Mouse (Mus musculus) heart, adult 2 months (tissue): ENCODE measurements around the gene Creld1. TPM values are rescaled to one million over a fixed set of nuclear protein-coding genes. Genes with fewer than 3 reads are reported as not detected.

Experiments
- DNase-seq, 2 experiments: peaks; one replicate each; pipeline ENCODE4 v3.0.0; 2021
- H3K27ac ChIP-seq: fragments of 200-600 bp; 2 replicates; pipeline ENCODE4 v1.8.1; 2022
- H3K27me3 ChIP-seq: fragments of 200-500 bp; 2 replicates; pipeline ENCODE4 v1.6.1; 2012; ENCODE audit warnings: mild to moderate bottlenecking, low read length, inconsistent platforms, mixed read lengths; ENCODE audit not compliant: control insufficient read depth, insufficient read depth
- H3K36me3 ChIP-seq: fragments of 200-500 bp; 2 replicates; pipeline ENCODE4 v1.6.1; 2012; ENCODE audit warnings: low read length, inconsistent platforms; ENCODE audit not compliant: control insufficient read depth, insufficient read depth
- H3K4me1 ChIP-seq: fragments of 200-500 bp; 2 replicates; pipeline ENCODE4 v1.6.1; 2011; ENCODE audit warnings: low read length; ENCODE audit not compliant: control insufficient read depth, insufficient read depth
- H3K4me3 ChIP-seq: fragments of 200-600 bp; 2 replicates; pipeline ENCODE4 v1.8.1; 2022
- H3K79me2 ChIP-seq: fragments of 200-500 bp; replicated peaks from 2 replicates; pipeline ENCODE4 v1.6.1; 2012; ENCODE audit warnings: mild to moderate bottlenecking, inconsistent platforms, low read length, moderate library complexity, mixed read lengths; ENCODE audit not compliant: control insufficient read depth, insufficient read depth
- H3K9ac ChIP-seq: fragments of 200-500 bp; 2 replicates; pipeline ENCODE4 v1.6.1; 2012; ENCODE audit warnings: low read depth, mild to moderate bottlenecking, control low read depth, inconsistent platforms, low read length, mixed read lengths
- CTCF ChIP-seq: fragments of 200-600 bp; IDR thresholded peaks from 2 replicates; pipeline ENCODE4 v1.8.1; 2022; ENCODE audit warnings: antibody characterized with exemption, mild to moderate bottlenecking, moderate library complexity
- EP300 ChIP-seq: fragments of 200-500 bp; IDR thresholded peaks from 2 replicates; pipeline ENCODE4 v1.6.1; 2011; ENCODE audit warnings: low read depth, low read length, control low read depth; ENCODE audit not compliant: insufficient read depth
- POLR2A ChIP-seq: fragments of 200-500 bp; IDR thresholded peaks from 2 replicates; pipeline ENCODE4 v1.6.1; 2011; ENCODE audit warnings: mild to moderate bottlenecking, low read depth, low read length, control low read depth; ENCODE audit not compliant: insufficient read depth
- WGBS: fragments of 180-500 bp; shearing (Covaris S2); methylation state at CpG from one replicate; pipeline ENCODE4 v1.1.7; 2018; 5-methylcytosine and 5-hydroxymethylcytosine counted together
- intact Hi-C: fragments of 180-260 bp; cut with DNase I; formaldehyde crosslinking; loops from one replicate; pipeline ENCODE4 v1.15.1; 2025
- polyA plus RNA-seq: library from polyadenylated mRNA; depleted of rRNA; stranded (reverse); fragments of >200 nt; gene quantifications from 2 replicates; pipeline ENCODE4 v1.2.3, GENCODE M21; 2012
- total RNA-seq, 2 experiments: library from RNA; stranded (reverse); gene quantifications; 2 replicates each; pipeline ENCODE4 v1.2.3; 2021

Gene Creld1
- total and polyA plus RNA-seq, 3 experiments: 32.4 to 56.7 (median 53.0) TPM

DNA sequence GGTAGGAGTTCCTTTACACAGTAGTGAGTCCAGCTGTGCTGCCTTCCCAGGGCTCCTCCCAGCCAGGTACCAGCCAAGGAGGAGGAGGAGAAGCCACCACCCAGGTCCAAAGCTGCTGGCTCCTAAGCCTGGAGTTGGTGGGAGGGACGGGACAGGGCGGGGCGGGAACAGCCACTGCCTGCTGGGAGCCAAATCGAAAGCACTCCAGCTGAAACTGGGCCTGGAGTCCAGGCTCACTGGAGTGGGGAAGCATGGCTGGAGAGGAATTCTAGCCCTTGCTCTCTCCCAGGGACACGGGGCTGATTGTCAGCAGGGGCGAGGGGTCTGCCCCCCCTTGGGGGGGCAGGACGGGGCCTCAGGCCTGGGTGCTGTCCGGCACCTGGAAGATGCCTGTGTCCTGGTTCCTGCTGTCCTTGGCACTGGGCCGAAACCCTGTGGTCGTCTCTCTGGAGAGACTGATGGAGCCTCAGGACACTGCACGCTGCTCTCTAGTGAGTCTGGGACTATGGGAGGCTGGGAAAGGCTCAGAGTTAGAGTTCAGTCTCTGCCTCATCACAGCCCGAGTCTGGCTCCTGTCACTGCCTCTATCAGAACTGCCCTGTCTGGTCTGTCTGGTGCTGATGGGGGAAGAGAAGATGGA is 11.7 kb upstream of the Creld1 start, which contains the start of gene Il17rc:
Gene Il17rc, plus strand, starts transcription at position 131 of the 640 bp plus-strand sequence.
- peak within 1 kb of the TSS; percentile 66 for H3K9ac ChIP-seq
- H3K27ac ChIP-seq: peak within 1 kb of the TSS; percentile 84
- H3K79me2 ChIP-seq: no peaks in the 10 kb centered on the region
- peak within 1 kb of the TSS; percentile 52 for H3K4me3 ChIP-seq
- no peaks in the 10 kb centered on the region for H3K27me3 ChIP-seq
- peaks cover 9% of the 10 kb centered on the region for H3K4me1 ChIP-seq
- DNase-seq: peak; percentile 75 to 81
- H3K36me3 ChIP-seq: no peaks in the 10 kb centered on the region
- WGBS: 11% methylated on average over 12 of the region's 12 CpGs
- intact Hi-C loops: no loop called here
- TF ChIP-seq POLR2A (peak; percentile 84), CTCF (no peak)

DNA sequence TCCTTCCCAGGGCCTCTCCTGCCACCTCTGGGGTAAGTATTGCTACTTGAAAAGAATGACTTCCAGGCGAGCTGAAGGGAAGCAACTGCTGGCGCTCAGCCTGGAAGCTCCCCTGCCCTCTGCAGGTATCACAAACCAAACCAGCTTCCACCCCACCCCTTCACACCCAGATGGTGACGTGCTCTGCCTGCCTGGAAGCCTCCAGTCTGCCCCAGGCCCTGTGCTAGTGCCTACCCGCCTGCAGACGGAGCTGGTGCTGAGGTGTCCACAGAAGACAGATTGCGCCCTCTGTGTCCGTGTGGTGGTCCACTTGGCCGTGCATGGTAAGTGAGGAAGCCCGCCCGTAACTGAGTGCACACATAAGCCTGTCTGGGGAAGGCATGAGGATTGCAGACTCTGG is 11.0 kb upstream of the Creld1 start:
- no peaks in the 10 kb centered on the region for H3K36me3 ChIP-seq
- intact Hi-C loops: no loop called here
- peaks cover 9% of the 10 kb centered on the region for H3K4me1 ChIP-seq
- WGBS: 83% methylated on average over 10 of the region's 10 CpGs
- H3K27ac ChIP-seq: peak overlapping the region; percentile 84
- H3K4me3 ChIP-seq: peak overlapping the region; percentile 52; the same call in 1 of the 2 replicates
- H3K79me2 ChIP-seq: no peaks in the 10 kb centered on the region
- TF ChIP-seq EP300 (no peak), CTCF (no peak), POLR2A (no peak)
- H3K27me3 ChIP-seq: no peaks in the 10 kb centered on the region
- no peak overlapping the region for H3K9ac ChIP-seq
- DNase-seq: no peak

DNA sequence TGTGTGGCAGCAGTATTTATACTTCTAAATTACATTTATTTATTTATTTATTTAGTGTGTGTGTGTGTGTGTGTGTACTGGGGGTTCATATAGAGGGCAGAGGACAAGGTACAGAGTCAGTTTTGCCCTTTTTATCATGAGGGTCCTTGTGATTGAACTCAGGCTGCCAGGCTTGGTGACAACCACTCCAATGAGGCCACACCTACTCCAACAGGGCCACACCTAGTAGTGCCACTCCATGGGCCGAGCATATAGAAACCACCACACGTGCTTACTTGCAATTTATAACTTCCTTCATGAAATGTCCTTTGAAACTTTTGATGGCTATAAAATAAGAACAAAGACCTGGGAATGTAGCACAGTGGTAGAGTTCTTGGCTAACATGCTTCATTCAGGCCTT is 9.9 kb upstream of the Creld1 start:
- no peaks in the 10 kb centered on the region for H3K79me2 ChIP-seq
- no peak overlapping the region for H3K27ac ChIP-seq
- no peak overlapping the region for H3K9ac ChIP-seq
- no peak for DNase-seq
- 79% methylated on average over 2 of the region's 2 CpGs for WGBS
- intact Hi-C loops: no loop called here
- no peak for TF ChIP-seq CTCF
- TF ChIP-seq EP300: no peak
- TF ChIP-seq POLR2A: no peak
- peaks cover 9% of the 10 kb centered on the region for H3K4me1 ChIP-seq
- H3K27me3 ChIP-seq: no peaks in the 10 kb centered on the region
- no peak overlapping the region for H3K4me3 ChIP-seq
- no peaks in the 10 kb centered on the region for H3K36me3 ChIP-seq

DNA sequence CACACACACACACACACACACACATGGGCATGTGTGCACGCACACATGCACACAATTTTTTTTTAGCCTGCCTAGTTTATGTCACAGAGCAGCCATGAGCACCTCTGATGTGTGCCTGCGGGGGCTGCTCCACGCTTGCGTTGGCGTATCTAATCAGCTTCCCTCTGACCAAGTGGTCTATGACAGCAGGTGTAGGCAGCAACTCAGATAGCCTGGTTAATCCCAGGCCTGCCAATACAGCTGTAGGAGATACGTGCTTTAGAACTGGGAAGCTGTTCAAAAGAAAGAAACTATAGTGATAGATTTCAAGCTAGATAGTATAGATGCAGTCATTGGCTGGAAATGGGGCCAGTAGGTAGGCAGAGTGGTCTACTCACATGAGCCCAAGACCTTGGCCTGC is 9.4 kb upstream of the Creld1 start:
- Histone ChIP-seq H3K79me2 (no peaks in the 10 kb centered on the region), H3K27ac (no peak overlapping the region), H3K36me3 (no peaks in the 10 kb centered on the region), H3K9ac (no peak overlapping the region), H3K27me3 (no peaks in the 10 kb centered on the region), H3K4me1 (peaks cover 9% of the 10 kb centered on the region), H3K4me3 (no peak overlapping the region)
- intact Hi-C loops: no loop called here
- WGBS: 84% methylated on average over 6 of the region's 6 CpGs
- TF ChIP-seq EP300 (no peak), CTCF (no peak), POLR2A (no peak)
- DNase-seq: no peak

DNA sequence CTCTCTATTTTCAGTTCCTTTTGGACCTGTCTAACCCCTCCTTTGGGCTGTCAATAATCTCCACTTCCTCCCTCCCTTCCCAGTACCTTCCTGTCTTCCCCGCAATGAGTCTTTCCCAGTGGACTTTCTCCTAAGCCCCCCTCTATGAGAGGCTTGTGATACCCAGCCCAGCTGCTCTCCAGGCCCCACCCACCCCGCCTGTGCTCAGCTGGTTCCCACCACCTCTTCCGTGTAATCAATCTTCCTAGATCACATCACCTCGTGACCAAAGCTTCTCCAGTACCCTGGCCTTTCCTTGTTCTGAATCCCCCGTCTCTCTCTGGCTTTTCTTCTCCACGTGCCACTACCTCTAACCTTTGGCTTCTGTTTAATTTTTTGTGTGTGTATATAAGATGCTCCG is 5.7 kb upstream of the Creld1 start:
- intact Hi-C loops: no loop called here
- Histone ChIP-seq H3K4me3 (no peak overlapping the region), H3K27me3 (no peaks in the 10 kb centered on the region), H3K4me1 (no peaks in the 10 kb centered on the region; the same call in 1 of the 2 replicates), H3K79me2 (no peaks in the 10 kb centered on the region), H3K27ac (no peak overlapping the region), H3K36me3 (no peaks in the 10 kb centered on the region), H3K9ac (no peak overlapping the region)
- WGBS: 56% methylated on average over 7 of the region's 7 CpGs
- TF ChIP-seq POLR2A (no peak), EP300 (no peak), CTCF (no peak)
- no peak for DNase-seq

DNA sequence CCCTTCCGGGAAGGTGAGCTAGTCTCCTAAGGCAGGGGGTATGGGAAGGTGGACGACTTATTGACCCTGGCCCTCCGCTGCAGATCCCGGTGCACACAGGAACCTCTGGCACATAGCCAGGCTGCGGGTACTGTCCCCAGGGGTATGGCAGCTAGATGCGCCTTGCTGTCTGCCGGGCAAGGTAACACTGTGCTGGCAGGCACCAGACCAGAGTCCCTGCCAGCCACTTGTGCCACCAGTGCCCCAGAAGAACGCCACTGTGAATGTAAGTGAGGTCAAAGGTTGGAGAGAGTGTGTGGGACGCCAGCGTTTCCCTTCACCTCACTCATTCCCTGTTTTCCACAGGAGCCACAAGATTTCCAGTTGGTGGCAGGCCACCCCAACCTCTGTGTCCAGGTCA is 4.2 kb upstream of the Creld1 start:
- Histone ChIP-seq H3K36me3 (no peaks in the 10 kb centered on the region), H3K4me3 (no peak overlapping the region), H3K27ac (no peak overlapping the region), H3K79me2 (no peaks in the 10 kb centered on the region), H3K4me1 (peaks cover 3% of the 10 kb centered on the region), H3K9ac (no peak overlapping the region), H3K27me3 (no peaks in the 10 kb centered on the region)
- TF ChIP-seq CTCF: no peak
- no peak for TF ChIP-seq EP300
- TF ChIP-seq POLR2A: no peak
- DNase-seq: no peak
- intact Hi-C loops: no loop called here
- WGBS: 82% methylated on average over 10 of the region's 10 CpGs
